Mouse (Mus musculus): ENCODE results near the gene Glipr1.

DNA sequence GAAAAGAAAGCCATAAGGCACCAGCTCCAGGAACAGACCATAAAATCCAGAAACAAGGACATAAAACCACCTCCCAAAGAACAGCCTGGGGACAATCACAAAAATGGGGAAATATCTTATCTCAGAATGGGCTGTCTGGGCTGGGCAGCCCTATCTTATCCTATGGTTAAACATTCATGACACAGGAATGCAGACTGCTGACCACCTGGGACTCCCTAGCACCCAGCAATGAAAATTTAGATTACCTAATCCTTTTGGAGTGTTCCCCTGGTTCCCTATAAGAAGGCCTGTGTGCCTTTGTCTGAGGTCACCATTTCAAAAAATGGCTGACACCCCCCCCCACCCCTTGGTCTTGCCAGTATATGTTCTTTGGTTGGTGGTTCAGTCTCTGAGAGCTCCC, 4.8 kb downstream of the Glipr1 start:
- TF ChIP-seq POLR2A (IDR thresholded peaks at IDR 0.05; ENCODE audit: low read depth, low read length) (no peak), CTCF (IDR thresholded peaks at IDR 0.05; ENCODE audit: borderline replicate concordance, insufficient read depth, low read length) (no peak)
